Mouse (Mus musculus): ENCODE data around the gene Slc13a1. TPM values are rescaled to one million over a fixed set of nuclear protein-coding genes. Genes with fewer than 3 reads are reported as not detected.

The Slc13a1 gene
- total and polyA plus RNA-seq, 2 experiments from 2014 or later: 0.30 to 0.47 TPM

- DNase-seq (ENCODE audit: low spot score) (no peak), ATAC-seq (no peak)
- no peak for TF ChIP-seq CTCF (IDR thresholded peaks at IDR 0.05; ENCODE audit: low read depth)
- 70% methylated on average over 4 of the region's 4 CpGs for WGBS
- H3K36me3 ChIP-seq (ENCODE audit: insufficient read depth, low read length): no peaks in the 10 kb centered on the region
- no peak overlapping the region for H3K27ac ChIP-seq
- no peaks in the 10 kb centered on the region for H3K27me3 ChIP-seq (ENCODE audit: insufficient read depth, low read length)
- no peaks in the 10 kb centered on the region for H3K9me3 ChIP-seq (ENCODE audit: low read length)
- no peak overlapping the region for H3K4me3 ChIP-seq (ENCODE audit: low read length)
- H3K4me2 ChIP-seq (ENCODE audit: low read depth, low read length): no peak overlapping the region
- H3K4me1 ChIP-seq (ENCODE audit: insufficient read depth, low read length): no peaks in the 10 kb centered on the region
- no peak overlapping the region for H3K9ac ChIP-seq (replicated peaks; ENCODE audit: low read length)
These were observed 13.0 kb downstream of the Slc13a1 start for GRCm38 (mm10) chr6:24154901-24155300.

DNA sequence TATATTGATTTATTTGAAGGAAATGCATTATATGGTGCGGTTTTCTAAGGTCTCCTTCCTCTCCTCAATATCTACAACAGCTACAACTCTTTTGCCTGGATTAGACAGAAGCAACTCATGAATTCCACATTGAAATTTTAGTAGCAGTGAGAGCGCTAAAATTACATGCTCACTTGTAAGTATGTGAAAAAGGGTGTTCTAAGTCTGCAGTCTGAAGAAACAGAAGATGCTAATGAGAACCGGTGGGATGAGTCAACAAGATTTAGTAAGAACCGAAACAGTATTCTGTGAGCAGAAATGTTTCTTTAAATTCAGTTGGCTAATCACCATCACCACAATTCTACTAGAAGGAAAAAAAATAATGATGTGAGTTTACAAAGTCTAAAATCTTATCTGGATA, 34.9 kb downstream of the Slc13a1 start:
- no peak overlapping the region for H3K9ac ChIP-seq (replicated peaks; ENCODE audit: low read length)
- no peaks in the 10 kb centered on the region for H3K27me3 ChIP-seq (ENCODE audit: insufficient read depth, low read length)
- no peak overlapping the region for H3K27ac ChIP-seq
- no peak for ATAC-seq
- H3K9me3 ChIP-seq (ENCODE audit: low read length): no peaks in the 10 kb centered on the region
- no peak for TF ChIP-seq CTCF (IDR thresholded peaks at IDR 0.05; ENCODE audit: low read depth)
- no peak for DNase-seq (ENCODE audit: low spot score)
- no peak overlapping the region for H3K4me3 ChIP-seq (ENCODE audit: low read length)
- H3K4me1 ChIP-seq (ENCODE audit: insufficient read depth, low read length): no peaks in the 10 kb centered on the region
- WGBS: 94% methylated on average over 4 of the region's 4 CpGs
- no peak overlapping the region for H3K4me2 ChIP-seq (ENCODE audit: low read depth, low read length)
- no peaks in the 10 kb centered on the region for H3K36me3 ChIP-seq (ENCODE audit: insufficient read depth, low read length)

- Histone ChIP-seq H3K9me3 (ENCODE audit: low read length) (no peaks in the 10 kb centered on the region), H3K4me1 (ENCODE audit: insufficient read depth, low read length) (no peaks in the 10 kb centered on the region), H3K27ac (no peak overlapping the region), H3K4me2 (ENCODE audit: low read depth, low read length) (no peak overlapping the region), H3K9ac (replicated peaks; ENCODE audit: low read length) (no peak overlapping the region), H3K27me3 (ENCODE audit: insufficient read depth, low read length) (no peaks in the 10 kb centered on the region), H3K36me3 (ENCODE audit: insufficient read depth, low read length) (no peaks in the 10 kb centered on the region), H3K4me3 (ENCODE audit: low read length) (no peak overlapping the region)
- ATAC-seq: no peak
- no peak for TF ChIP-seq CTCF (IDR thresholded peaks at IDR 0.05; ENCODE audit: low read depth)
- DNase-seq (ENCODE audit: low spot score): no peak
These were observed 45.3 kb downstream of the Slc13a1 start for GRCm38 (mm10) chr6:24122632-24123031.

GRCm38 (mm10) chr6:24111614-24112013, 56.3 kb downstream of the Slc13a1 start:
- TF ChIP-seq CTCF (IDR thresholded peaks at IDR 0.05; ENCODE audit: low read depth): no peak
- no peak overlapping the region for H3K27ac ChIP-seq
- no peaks in the 10 kb centered on the region for H3K4me1 ChIP-seq (ENCODE audit: insufficient read depth, low read length)
- no peaks in the 10 kb centered on the region for H3K36me3 ChIP-seq (ENCODE audit: insufficient read depth, low read length)
- H3K4me3 ChIP-seq (ENCODE audit: low read length): no peak overlapping the region
- no peak overlapping the region for H3K9ac ChIP-seq (replicated peaks; ENCODE audit: low read length)
- DNase-seq (ENCODE audit: low spot score) (no peak), ATAC-seq (no peak)
- 75% methylated on average over 8 of the region's 8 CpGs for WGBS
- no peaks in the 10 kb centered on the region for H3K9me3 ChIP-seq (ENCODE audit: low read length)
- H3K4me2 ChIP-seq (ENCODE audit: low read depth, low read length): no peak overlapping the region
- no peaks in the 10 kb centered on the region for H3K27me3 ChIP-seq (ENCODE audit: insufficient read depth, low read length)

DNA sequence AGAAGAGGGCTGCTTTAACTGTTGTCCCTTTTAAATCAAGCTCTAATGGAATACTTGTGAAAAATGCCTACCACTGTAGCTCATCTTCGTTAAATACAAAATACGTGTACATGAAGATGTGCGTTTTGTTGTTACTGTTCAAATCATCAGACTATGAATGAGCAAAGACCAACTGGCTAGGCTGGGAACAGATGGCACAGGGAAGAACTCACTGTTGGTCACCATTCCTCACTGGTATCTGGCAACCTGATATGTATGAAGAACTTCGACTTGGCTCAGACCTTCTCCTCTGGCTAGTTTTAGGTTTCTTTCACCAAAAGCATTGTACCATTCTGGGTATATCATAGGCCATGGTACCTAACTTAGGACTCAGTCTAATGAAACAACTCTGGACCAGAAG, 59.4 kb downstream of the Slc13a1 start:
- ATAC-seq: no peak

DNA sequence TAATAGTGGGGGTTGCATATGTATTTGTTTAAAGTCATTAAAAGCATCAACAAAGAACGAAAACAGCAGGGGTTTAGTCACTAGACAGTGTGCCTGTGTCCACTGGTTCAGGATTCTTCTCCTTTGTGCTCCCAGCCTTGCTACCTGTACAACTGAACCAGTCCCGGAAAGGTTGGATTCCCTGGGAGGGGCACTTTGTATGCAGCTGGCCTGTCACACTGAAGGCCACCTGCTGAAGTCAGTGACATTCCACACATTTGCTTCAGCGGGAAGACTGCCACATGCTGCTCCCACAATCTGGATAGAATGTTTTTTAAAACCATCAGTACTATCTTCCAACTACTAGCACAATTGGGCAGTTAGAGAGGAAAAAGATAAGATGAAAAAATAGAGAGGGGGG, 61.7 kb downstream of the Slc13a1 start:
- Histone ChIP-seq H3K4me3 (ENCODE audit: low read length) (no peak overlapping the region), H3K4me2 (ENCODE audit: low read depth, low read length) (no peak overlapping the region), H3K36me3 (ENCODE audit: insufficient read depth, low read length) (no peaks in the 10 kb centered on the region), H3K9me3 (ENCODE audit: low read length) (no peaks in the 10 kb centered on the region), H3K27me3 (ENCODE audit: insufficient read depth, low read length) (no peaks in the 10 kb centered on the region), H3K4me1 (ENCODE audit: insufficient read depth, low read length) (no peaks in the 10 kb centered on the region), H3K27ac (peak overlapping the region; percentile 45; the same call in 1 of the 2 replicates), H3K9ac (replicated peaks; ENCODE audit: low read length) (no peak overlapping the region)
- ATAC-seq (peak; percentile 75), DNase-seq (ENCODE audit: low spot score) (peak; percentile 46)
- 10% methylated on average over 3 of the region's 3 CpGs for WGBS
- no peak for TF ChIP-seq CTCF (IDR thresholded peaks at IDR 0.05; ENCODE audit: low read depth)

More for the DNA sequence above, 59.4 kb downstream of the Slc13a1 start:
- H3K4me2 ChIP-seq (ENCODE audit: low read depth, low read length): no peak overlapping the region
- WGBS: 85% methylated on average over 4 of the region's 4 CpGs
- H3K27me3 ChIP-seq (ENCODE audit: insufficient read depth, low read length): no peaks in the 10 kb centered on the region
- no peak overlapping the region for H3K9ac ChIP-seq (replicated peaks; ENCODE audit: low read length)
- no peaks in the 10 kb centered on the region for H3K9me3 ChIP-seq (ENCODE audit: low read length)
- no peaks in the 10 kb centered on the region for H3K4me1 ChIP-seq (ENCODE audit: insufficient read depth, low read length)
- no peak for DNase-seq (ENCODE audit: low spot score)
- no peaks in the 10 kb centered on the region for H3K36me3 ChIP-seq (ENCODE audit: insufficient read depth, low read length)
- no peak overlapping the region for H3K4me3 ChIP-seq (ENCODE audit: low read length)
- H3K27ac ChIP-seq: no peak overlapping the region
- no peak for TF ChIP-seq CTCF (IDR thresholded peaks at IDR 0.05; ENCODE audit: low read depth)

GRCm38 (mm10) chr6:24105681-24106080, 62.2 kb downstream of the Slc13a1 start:
- WGBS: 12% methylated on average over 5 of the region's 5 CpGs
- Histone ChIP-seq H3K9ac (replicated peaks; ENCODE audit: low read length) (no peak overlapping the region), H3K9me3 (ENCODE audit: low read length) (no peaks in the 10 kb centered on the region), H3K4me2 (ENCODE audit: low read depth, low read length) (no peak overlapping the region), H3K4me1 (ENCODE audit: insufficient read depth, low read length) (no peaks in the 10 kb centered on the region), H3K27ac (peak overlapping the region; percentile 45; the same call in 1 of the 2 replicates), H3K4me3 (ENCODE audit: low read length) (no peak overlapping the region), H3K36me3 (ENCODE audit: insufficient read depth, low read length) (no peaks in the 10 kb centered on the region), H3K27me3 (ENCODE audit: insufficient read depth, low read length) (no peaks in the 10 kb centered on the region)
- peak; percentile 61 for DNase-seq (ENCODE audit: low spot score)
- ATAC-seq: peak; percentile 82
- no peak for TF ChIP-seq CTCF (IDR thresholded peaks at IDR 0.05; ENCODE audit: low read depth)

Data from hindbrain, postnatal 0 days (tissue).